Mouse (Mus musculus) neural tube, embryonic 12.5 days (tissue): Measurements from ENCODE around the gene Fam102b. TPM values are rescaled to one million over a fixed set of nuclear protein-coding genes. Genes with fewer than 3 reads are reported as not detected.

Source experiments
- ATAC-seq: fragments of 200-750 bp; cut with Nextera tagmentation; 2 replicates; pipeline ENCODE4 v1.8.0; 2017; ENCODE audit warnings: low read depth, mild to moderate bottlenecking, moderate TSS enrichment, moderate library complexity; ENCODE audit not compliant: low FRiP score
- H3K27ac ChIP-seq: fragments of 300-500 bp; sonication (generic); 2 replicates; pipeline ENCODE4 v1.5.1; 2016
- H3K27me3 ChIP-seq: fragments of 300-500 bp; sonication (generic); replicated peaks from 2 replicates; pipeline ENCODE4 v1.6.1; 2016; ENCODE audit warnings: mild to moderate bottlenecking
- H3K36me3 ChIP-seq: fragments of 300-500 bp; sonication (generic); 2 replicates; pipeline ENCODE4 v1.6.1; 2016; ENCODE audit warnings: mild to moderate bottlenecking
- H3K4me1 ChIP-seq: fragments of 300-500 bp; sonication (generic); 2 replicates; pipeline ENCODE4 v1.6.1; 2016
- H3K4me2 ChIP-seq: fragments of 300-500 bp; sonication (generic); replicated peaks from 2 replicates; pipeline ENCODE4 v1.6.1; 2016; ENCODE audit warnings: mild to moderate bottlenecking
- H3K4me3 ChIP-seq: fragments of 300-500 bp; sonication (generic); 2 replicates; pipeline ENCODE4 v1.5.1; 2016
- H3K9ac ChIP-seq: fragments of 300-500 bp; sonication (generic); 2 replicates; pipeline ENCODE4 v1.6.1; 2016; ENCODE audit warnings: mild to moderate bottlenecking
- H3K9me3 ChIP-seq: fragments of 300-500 bp; sonication (generic); 2 replicates; pipeline ENCODE4 v1.6.1; 2016; ENCODE audit warnings: mild to moderate bottlenecking
- WGBS: fragments of 180-500 bp; shearing (Covaris S2); methylation state at CpG from one replicate; pipeline ENCODE4 v1.1.7; 2016; 5-methylcytosine and 5-hydroxymethylcytosine counted together
- polyA plus RNA-seq: library from polyadenylated mRNA; unstranded; fragments of >200 nt; fragmentation: Nextera tagmentation; extraction: Ambion mirVana; gene quantifications from 2 replicates; pipeline ENCODE4 v1.2.1, GENCODE M21; 2016

The Fam102b gene
- 22.0 and 27.5 TPM in 2 replicates for polyA plus RNA-seq

GRCm38 (mm10) chr3:109027515-109027987 is at the start of gene Fam102b:
Gene Fam102b (minus strand): TSS chr3:109027607.
- no peaks in the 10 kb centered on the region for H3K27me3 ChIP-seq
- H3K4me3 ChIP-seq = peak within 1 kb of the TSS; percentile 81
- peak within 1 kb of the TSS; percentile 79 for H3K4me2 ChIP-seq
- under 1% methylated on average over 51 of the region's 54 CpGs for WGBS
- peaks cover 5% of the 10 kb centered on the region for H3K4me1 ChIP-seq
- peak within 1 kb of the TSS; percentile 62 for H3K27ac ChIP-seq
- ATAC-seq = peak; percentile 79
- no peaks in the 10 kb centered on the region for H3K36me3 ChIP-seq
- peak within 1 kb of the TSS; percentile 85 for H3K9ac ChIP-seq
- H3K9me3 ChIP-seq = no peaks in the 10 kb centered on the region

GRCm38 (mm10) chr3:109062989-109063388 is 35.6 kb upstream of the Fam102b start:
- Histone ChIP-seq H3K27ac (no peak overlapping the region), H3K9ac (no peak overlapping the region), H3K4me2 (no peak overlapping the region), H3K4me3 (no peak overlapping the region), H3K4me1 (no peaks in the 10 kb centered on the region), H3K36me3 (no peaks in the 10 kb centered on the region), H3K9me3 (no peaks in the 10 kb centered on the region), H3K27me3 (no peaks in the 10 kb centered on the region)
- 2% methylated on average over 6 of the region's 6 CpGs for WGBS
- ATAC-seq = no peak

- no peaks in the 10 kb centered on the region for H3K9me3 ChIP-seq
- WGBS = 74% methylated on average over 7 of the region's 7 CpGs
- no peaks in the 10 kb centered on the region for H3K27me3 ChIP-seq
- no peak overlapping the region for H3K4me2 ChIP-seq
- ATAC-seq = no peak
- no peaks in the 10 kb centered on the region for H3K4me1 ChIP-seq
- no peaks in the 10 kb centered on the region for H3K36me3 ChIP-seq
- H3K9ac ChIP-seq = no peak overlapping the region
- H3K27ac ChIP-seq = no peak overlapping the region
- no peak overlapping the region for H3K4me3 ChIP-seq
Observed at GRCm38 (mm10) chr3:109062391-109062790, 35.0 kb upstream of the Fam102b start.

- no peaks in the 10 kb centered on the region for H3K36me3 ChIP-seq
- no peak overlapping the region for H3K4me2 ChIP-seq
- H3K9me3 ChIP-seq = no peaks in the 10 kb centered on the region
- ATAC-seq = no peak
- no peak overlapping the region for H3K27ac ChIP-seq
- no peaks in the 10 kb centered on the region for H3K27me3 ChIP-seq
- WGBS = 79% methylated on average over 8 of the region's 8 CpGs
- no peaks in the 10 kb centered on the region for H3K4me1 ChIP-seq
- H3K4me3 ChIP-seq = no peak overlapping the region
- no peak overlapping the region for H3K9ac ChIP-seq
Observed at GRCm38 (mm10) chr3:109059903-109060302, 32.5 kb upstream of the Fam102b start.

GRCm38 (mm10) chr3:109051946-109052331 is 24.5 kb upstream of the Fam102b start:
- no peak overlapping the region for H3K27ac ChIP-seq
- no peak for ATAC-seq
- no peaks in the 10 kb centered on the region for H3K9me3 ChIP-seq
- H3K4me3 ChIP-seq = no peak overlapping the region
- H3K4me2 ChIP-seq = no peak overlapping the region
- no peaks in the 10 kb centered on the region; the same call in 1 of the 2 replicates for H3K4me1 ChIP-seq
- H3K27me3 ChIP-seq = no peaks in the 10 kb centered on the region
- 86% methylated on average over 6 of the region's 6 CpGs for WGBS
- H3K36me3 ChIP-seq = no peaks in the 10 kb centered on the region
- H3K9ac ChIP-seq = no peak overlapping the region

- WGBS = 47% methylated on average over 11 of the region's 11 CpGs
- no peaks in the 10 kb centered on the region for H3K27me3 ChIP-seq
- H3K4me3 ChIP-seq = no peak overlapping the region
- H3K27ac ChIP-seq = no peak overlapping the region
- no peak overlapping the region for H3K4me2 ChIP-seq
- ATAC-seq = peak; percentile 33; the same call in 1 of the 2 replicates
- no peaks in the 10 kb centered on the region for H3K9me3 ChIP-seq
- H3K9ac ChIP-seq = no peak overlapping the region
- no peaks in the 10 kb centered on the region for H3K36me3 ChIP-seq
- no peaks in the 10 kb centered on the region; the same call in 1 of the 2 replicates for H3K4me1 ChIP-seq
Observed at GRCm38 (mm10) chr3:109051056-109051945, 23.9 kb upstream of the Fam102b start.

- no peak overlapping the region for H3K27ac ChIP-seq
- H3K9me3 ChIP-seq = no peaks in the 10 kb centered on the region
Observed at GRCm38 (mm10) chr3:109047707-109048283, 20.4 kb upstream of the Fam102b start.

GRCm38 (mm10) chr3:109046428-109046827 is 19.0 kb upstream of the Fam102b start:
- Histone ChIP-seq H3K4me1 (no peaks in the 10 kb centered on the region; the same call in 1 of the 2 replicates), H3K4me3 (no peak overlapping the region), H3K27me3 (no peaks in the 10 kb centered on the region), H3K4me2 (no peak overlapping the region), H3K9me3 (no peaks in the 10 kb centered on the region), H3K27ac (no peak overlapping the region), H3K9ac (no peak overlapping the region), H3K36me3 (no peaks in the 10 kb centered on the region)
- WGBS = 91% methylated on average over 3 of the region's 3 CpGs
- ATAC-seq = no peak

More at GRCm38 (mm10) chr3:109047707-109048283, 20.4 kb upstream of the Fam102b start:
- H3K4me2 ChIP-seq = no peak overlapping the region
- no peaks in the 10 kb centered on the region; the same call in 1 of the 2 replicates for H3K4me1 ChIP-seq
- WGBS = 45% methylated on average over 6 of the region's 6 CpGs
- peak; percentile 25; the same call in 1 of the 2 replicates for ATAC-seq
- no peak overlapping the region for H3K4me3 ChIP-seq
- no peak overlapping the region for H3K9ac ChIP-seq
- no peaks in the 10 kb centered on the region for H3K36me3 ChIP-seq
- no peaks in the 10 kb centered on the region for H3K27me3 ChIP-seq

- H3K4me2 ChIP-seq = no peak overlapping the region
- H3K4me1 ChIP-seq = no peaks in the 10 kb centered on the region
- no peaks in the 10 kb centered on the region for H3K27me3 ChIP-seq
- H3K27ac ChIP-seq = no peak overlapping the region
- ATAC-seq = no peak
- H3K9me3 ChIP-seq = no peaks in the 10 kb centered on the region
- no peaks in the 10 kb centered on the region for H3K36me3 ChIP-seq
- no peak overlapping the region for H3K9ac ChIP-seq
- H3K4me3 ChIP-seq = no peak overlapping the region
- WGBS = 58% methylated on average over 7 of the region's 7 CpGs
Observed at GRCm38 (mm10) chr3:109043395-109043794, 16.0 kb upstream of the Fam102b start.

- 87% methylated on average over 4 of the region's 4 CpGs for WGBS
- no peak overlapping the region for H3K4me2 ChIP-seq
- H3K4me3 ChIP-seq = no peak overlapping the region
- H3K9ac ChIP-seq = no peak overlapping the region
- H3K36me3 ChIP-seq = no peaks in the 10 kb centered on the region
- no peaks in the 10 kb centered on the region for H3K27me3 ChIP-seq
- ATAC-seq = no peak
- no peaks in the 10 kb centered on the region for H3K4me1 ChIP-seq
- H3K27ac ChIP-seq = no peak overlapping the region
- no peaks in the 10 kb centered on the region for H3K9me3 ChIP-seq
Observed at GRCm38 (mm10) chr3:109040908-109041307, 13.5 kb upstream of the Fam102b start.

- no peak overlapping the region for H3K9ac ChIP-seq
- H3K27ac ChIP-seq = no peak overlapping the region
- WGBS = 76% methylated on average over 1 of the region's 1 CpGs
Observed at GRCm38 (mm10) chr3:109034411-109034810, 7.0 kb upstream of the Fam102b start.

GRCm38 (mm10) chr3:109032306-109032705 is 4.9 kb upstream of the Fam102b start:
- no peak overlapping the region for H3K4me2 ChIP-seq
- H3K27ac ChIP-seq = no peak overlapping the region
- H3K9me3 ChIP-seq = no peaks in the 10 kb centered on the region
- H3K27me3 ChIP-seq = no peaks in the 10 kb centered on the region
- 60% methylated on average over 2 of the region's 2 CpGs for WGBS
- no peak overlapping the region for H3K9ac ChIP-seq
- no peaks in the 10 kb centered on the region for H3K36me3 ChIP-seq
- no peak for ATAC-seq
- H3K4me1 ChIP-seq = no peaks in the 10 kb centered on the region
- H3K4me3 ChIP-seq = no peak overlapping the region

More at GRCm38 (mm10) chr3:109034411-109034810, 7.0 kb upstream of the Fam102b start:
- no peaks in the 10 kb centered on the region for H3K36me3 ChIP-seq
- no peaks in the 10 kb centered on the region for H3K27me3 ChIP-seq
- ATAC-seq = no peak
- H3K9me3 ChIP-seq = no peaks in the 10 kb centered on the region
- H3K4me3 ChIP-seq = no peak overlapping the region
- no peaks in the 10 kb centered on the region for H3K4me1 ChIP-seq
- H3K4me2 ChIP-seq = no peak overlapping the region
